Mouse (Mus musculus) Muller cell, postnatal 12 days (primary cell): Measurements from ENCODE around the gene Bnip3.
A peak's percentile ranks its signal among the peaks of the same experiment; 100 is the strongest.

ENCODE experiments used
- DNase-seq: peaks from one replicate; pipeline ENCODE4 v3.0.0-alpha.2; 2015; ENCODE audit errors: inconsistent ontology term

Bnip3 gene

DNA sequence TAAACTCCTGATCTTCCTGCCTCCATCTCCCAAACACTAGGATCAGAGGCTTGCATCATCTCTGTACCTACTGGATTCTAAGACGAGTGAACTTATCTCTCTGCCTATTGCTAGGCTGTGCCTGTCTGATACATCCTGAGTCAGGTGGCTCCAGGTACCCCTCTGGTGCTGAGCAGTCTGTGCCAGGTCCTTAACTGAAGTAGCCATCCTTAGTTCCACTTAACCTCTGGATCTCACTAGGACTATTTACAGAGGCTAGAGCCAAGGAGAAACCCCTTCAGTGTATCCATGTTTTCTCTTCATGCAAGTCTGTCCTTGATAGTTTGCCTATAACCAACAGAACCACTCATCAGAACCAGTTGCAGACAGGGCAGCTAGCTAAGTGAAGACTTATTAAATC is 2.9 kb downstream of the Bnip3 start:
- peak; percentile 17 for DNase-seq

DNA sequence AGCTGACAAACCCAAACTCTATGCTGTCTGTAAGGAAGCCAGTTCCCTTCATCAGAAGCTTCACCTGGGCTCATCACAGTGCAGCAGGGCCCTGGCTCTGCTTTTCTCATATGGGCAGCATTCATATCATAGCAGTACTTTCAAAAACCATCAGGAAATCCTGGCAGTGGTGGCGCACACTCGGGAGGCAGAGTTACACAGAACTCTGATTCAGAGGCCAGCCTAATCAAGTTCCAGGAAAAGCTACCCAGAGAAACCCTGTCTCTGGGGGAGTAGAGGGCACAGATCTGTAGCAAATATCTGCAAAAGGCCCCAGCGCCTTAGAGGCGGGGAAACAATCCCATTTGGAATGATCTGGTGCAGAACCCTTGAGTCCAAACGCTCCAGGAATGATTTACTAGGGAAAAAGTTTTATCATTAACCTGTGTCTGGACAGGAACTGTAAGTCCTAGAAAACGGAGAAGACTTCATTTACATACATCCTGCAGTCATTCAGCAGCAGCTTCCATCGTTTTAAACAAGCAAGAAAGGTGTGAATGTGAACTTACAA is 5.4 kb downstream of the Bnip3 start:
- no peak for DNase-seq

DNA sequence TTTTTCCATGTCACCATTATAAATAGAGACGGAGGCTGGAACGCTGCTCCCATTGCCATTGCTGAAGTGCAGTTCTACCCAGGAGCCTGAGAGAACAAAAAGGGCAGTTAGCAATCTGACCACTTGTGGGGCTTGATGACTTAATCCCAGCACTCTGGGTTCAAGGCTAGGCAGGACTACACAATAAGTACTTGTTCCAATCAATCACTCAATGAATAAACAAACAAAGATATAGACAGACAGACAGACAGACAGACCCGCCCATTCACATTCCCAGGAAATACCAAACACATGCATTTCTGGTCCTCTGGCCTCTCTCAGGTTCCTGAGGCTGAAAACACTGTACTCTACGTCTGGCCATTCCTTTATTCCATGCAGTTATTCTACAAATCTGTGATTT is 10.6 kb downstream of the Bnip3 start:
- no peak for DNase-seq

DNA sequence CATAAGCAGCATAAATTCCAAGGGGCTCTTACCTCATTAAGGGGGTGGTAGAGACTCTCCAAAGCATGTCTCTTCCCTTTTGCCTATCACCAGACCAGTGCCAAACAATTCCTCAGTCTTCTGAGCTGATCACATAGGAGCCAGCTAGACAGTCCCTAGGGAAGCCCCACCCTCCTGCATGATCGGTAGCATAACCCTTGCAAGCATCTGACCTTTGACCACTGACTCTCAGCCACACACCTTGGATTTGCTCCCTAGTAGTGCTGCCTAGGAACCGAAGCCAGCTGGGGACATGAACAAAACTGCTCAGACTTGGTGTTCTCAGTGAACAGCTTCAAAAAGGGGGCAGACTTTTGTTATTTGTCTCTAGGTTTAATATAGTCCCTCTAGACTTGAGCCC is 11.2 kb downstream of the Bnip3 start:
- DNase-seq: no peak

DNA sequence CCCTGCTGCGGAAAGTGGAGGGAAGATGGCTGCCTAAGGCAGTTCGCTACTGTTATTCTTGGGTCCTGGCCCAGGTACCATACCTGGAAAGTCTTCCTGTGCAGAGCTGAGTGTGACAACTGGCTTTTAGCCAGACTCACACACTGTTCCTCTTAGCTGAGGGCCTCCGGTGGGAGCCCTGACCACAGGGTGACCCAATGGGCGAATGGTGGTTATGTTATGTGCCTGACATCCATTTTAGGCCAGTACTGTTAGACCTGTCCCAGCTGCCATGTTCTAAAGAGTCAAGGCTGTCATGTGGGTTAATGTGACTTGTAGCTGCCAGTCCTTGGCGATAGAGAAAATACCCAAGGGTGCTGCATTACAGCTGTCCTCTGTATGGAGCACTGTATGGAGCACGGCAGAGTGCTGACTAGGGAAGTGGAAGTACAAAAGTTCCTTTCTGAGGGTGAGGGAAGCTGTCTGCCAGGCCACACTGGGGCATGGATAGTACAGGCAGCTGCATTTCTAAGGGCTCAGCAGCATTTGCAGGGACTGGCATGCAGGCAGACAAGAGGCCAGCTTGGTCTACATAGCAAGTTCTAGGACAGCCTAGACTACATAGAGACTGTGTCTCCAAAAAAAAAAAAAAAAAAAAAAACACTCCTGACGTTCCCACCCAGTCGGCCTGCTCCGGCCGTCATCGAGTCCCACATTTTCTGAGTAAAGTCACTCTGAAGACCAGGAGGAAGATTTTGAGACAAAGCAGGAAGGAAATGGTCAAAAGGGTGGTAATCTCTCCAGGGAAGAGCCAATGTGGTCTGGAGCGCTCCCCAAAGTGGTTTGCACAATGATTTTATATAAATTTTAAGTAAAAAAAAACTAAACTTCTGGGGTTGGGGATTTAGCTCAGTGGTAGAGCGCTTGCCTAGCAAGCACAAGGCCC is 23.7 kb downstream of the Bnip3 start:
- no peak for DNase-seq

DNA sequence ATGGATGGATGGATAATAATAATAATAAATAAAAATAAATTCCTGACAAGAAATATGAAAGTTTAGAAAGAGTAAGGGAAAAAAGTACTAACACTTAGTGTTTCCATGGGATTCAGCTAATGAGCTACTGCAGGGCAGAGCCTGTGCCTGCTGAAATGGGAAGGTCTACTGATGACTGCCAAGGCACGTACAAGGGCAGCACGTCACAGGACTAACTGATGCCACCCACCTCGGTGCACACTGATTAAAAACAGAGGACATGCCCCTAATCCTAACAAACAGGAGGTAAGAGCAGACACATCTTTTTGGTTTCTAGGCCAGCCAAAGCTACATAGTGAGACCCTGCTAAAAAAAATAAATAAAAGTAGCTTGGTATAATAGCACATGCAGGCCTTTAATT is 25.6 kb downstream of the Bnip3 start:
- DNase-seq: no peak

DNA sequence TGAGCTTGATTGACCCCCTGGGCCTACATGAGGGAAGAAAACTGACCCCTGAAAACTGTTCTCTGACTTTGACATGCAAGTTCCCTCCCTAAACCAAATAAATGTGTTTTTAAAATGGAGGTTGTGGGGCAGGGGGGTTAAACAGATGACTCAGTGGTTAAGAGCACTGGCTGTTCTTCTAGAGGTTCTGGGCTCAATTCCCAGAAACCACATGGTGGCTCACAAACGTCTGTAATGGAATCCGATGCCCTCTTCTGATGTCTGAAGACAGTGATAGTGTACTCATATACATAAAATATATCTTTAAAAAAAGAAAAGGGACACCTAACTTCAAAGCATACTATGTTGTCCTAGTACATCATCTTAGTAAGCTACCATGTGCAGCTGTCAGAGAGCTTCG is 34.3 kb downstream of the Bnip3 start:
- DNase-seq: no peak

DNA sequence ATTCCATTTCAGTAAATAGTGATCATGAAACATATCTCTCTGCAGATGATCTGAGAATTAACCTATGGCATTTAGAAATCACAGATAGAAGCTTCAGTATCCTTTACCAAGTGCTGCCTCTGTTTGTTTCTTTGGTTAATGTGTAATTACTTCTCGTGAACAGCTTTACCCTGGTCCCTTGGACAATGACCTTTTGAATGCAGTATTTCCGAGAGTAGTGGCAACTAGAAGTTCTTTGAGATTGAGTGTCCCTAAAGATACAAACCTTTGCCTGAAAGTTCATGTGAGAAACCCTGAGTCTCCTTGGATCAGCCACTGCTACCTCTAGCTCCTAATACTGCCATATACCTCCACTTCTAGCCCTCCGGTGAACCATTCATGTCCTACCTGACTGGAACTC is 36.4 kb downstream of the Bnip3 start:
- DNase-seq: no peak

DNA sequence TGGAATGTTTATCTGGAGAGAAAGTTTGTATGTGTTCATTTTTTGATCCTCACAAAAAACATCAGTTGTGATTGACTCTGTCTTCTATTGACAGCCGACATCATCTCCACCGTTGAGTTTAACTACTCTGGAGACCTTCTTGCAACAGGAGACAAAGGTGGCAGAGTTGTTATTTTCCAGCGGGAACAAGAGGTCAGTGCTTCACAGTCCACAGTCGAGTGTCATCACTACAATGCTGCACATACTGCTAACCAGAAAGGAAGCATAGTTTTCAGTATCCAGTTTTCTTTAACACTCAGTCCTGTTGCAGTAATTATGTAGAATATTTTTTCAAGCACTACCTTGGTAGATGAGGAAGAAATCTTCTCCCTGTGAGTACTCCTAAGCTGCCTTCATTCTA is 41.0 kb downstream of the Bnip3 start:
- DNase-seq: no peak

DNA sequence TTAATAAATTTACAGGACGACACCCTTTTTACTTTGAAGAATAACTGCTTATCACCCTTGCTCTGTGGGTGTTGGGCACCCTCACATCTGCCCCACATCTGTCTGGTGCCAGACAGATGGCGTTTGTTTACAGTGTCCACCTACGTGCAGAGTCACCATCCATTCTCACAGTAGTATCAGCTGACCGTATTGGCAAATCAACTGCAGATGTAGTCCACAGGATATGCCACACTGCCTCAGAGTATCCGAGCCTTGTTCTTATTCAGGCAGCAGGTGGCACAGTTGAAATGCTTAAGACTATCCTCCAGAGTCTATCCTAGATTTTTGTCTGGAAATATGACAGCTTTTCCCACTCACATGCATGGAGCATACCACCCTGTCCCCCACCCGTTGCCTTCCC is 42.0 kb downstream of the Bnip3 start:
- no peak for DNase-seq

DNA sequence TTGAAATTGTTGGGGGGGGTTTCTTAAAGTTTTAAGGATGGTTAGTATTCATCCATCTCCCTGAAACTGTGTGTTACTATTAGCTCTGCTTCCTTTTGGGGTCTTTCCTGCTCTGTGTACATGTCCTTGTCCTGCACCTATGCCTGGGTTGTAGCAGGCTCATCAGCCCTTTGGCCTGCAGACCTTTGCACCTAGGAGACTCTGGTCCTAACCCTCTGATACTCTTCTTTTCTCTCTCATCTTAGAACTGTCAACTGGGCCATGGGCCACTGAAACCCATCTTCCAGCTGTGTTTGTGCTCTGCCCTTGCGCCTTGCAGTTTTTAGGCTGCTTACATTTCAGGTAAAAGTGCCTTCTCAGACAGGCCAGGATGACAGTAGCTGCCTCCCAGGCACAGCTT is 44.5 kb downstream of the Bnip3 start:
- no peak for DNase-seq

DNA sequence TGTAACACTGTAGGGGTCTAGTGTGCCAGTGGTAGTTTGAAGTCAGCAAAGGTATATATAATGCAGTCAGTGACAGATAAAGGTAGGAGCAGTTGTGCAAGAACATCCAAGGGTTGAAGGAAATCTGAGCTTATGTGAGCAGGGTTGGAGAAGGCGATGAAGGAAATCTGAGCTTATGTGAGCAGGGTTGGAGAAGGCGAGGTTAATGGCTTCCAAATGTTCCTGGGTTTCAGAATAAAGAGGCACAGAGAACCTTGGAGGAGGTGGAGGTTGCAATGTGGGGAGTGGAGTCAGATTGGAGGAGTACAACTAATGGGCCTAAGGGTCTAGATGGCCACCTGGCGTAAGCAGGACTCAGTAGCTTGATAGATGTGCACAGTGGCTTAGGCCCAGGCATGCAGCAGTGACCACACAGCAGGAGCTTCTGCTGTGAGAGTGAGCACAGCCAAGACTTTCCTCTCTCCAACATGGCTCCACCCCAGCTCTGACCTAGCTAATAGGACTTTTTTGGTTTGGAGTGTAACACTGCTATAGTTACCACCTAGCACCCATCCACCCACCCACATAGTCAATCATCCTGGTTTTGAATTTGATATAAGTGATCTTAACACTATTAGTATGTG is 45.3 kb downstream of the Bnip3 start:
- DNase-seq: no peak

DNA sequence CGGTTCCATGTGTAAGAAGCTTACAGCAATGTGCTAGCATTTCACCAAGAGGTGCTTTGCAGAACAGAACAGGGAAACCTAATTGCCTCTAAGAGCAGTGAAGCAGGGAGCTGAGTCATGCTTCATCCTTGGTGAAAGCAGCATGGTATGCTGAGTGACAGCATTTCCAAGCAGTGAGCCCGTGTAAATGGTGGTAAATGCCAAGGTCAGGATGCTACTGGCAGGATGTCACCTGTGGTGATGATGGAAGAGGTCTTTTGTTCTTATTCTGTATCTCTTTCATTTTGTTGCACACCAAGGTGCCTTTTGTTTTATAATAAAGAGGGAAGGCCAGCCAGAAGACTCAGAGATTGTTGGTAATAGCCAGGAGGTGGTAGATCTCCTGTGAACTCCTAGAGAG is 52.6 kb downstream of the Bnip3 start:
- DNase-seq: peak; percentile 64

DNA sequence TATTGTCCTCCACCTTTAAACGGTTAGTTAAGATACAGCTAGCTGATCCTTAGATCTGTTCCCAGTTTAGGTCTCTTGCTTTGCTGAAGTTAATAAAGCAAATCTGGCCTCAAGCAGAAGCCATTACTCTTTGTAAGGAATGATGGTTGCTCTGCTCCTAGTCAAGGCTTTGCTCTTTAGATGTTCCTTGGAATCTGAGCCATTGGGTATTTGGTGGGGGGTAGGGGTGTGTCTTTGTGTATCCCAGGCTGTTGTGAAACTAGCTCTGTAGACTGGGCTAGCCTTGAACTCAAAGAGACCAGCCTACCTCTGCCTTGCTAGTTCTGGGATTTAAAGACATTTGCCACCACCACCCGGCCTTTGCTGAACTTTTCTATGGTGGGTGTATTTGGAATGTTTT is 55.1 kb downstream of the Bnip3 start:
- DNase-seq: no peak

DNA sequence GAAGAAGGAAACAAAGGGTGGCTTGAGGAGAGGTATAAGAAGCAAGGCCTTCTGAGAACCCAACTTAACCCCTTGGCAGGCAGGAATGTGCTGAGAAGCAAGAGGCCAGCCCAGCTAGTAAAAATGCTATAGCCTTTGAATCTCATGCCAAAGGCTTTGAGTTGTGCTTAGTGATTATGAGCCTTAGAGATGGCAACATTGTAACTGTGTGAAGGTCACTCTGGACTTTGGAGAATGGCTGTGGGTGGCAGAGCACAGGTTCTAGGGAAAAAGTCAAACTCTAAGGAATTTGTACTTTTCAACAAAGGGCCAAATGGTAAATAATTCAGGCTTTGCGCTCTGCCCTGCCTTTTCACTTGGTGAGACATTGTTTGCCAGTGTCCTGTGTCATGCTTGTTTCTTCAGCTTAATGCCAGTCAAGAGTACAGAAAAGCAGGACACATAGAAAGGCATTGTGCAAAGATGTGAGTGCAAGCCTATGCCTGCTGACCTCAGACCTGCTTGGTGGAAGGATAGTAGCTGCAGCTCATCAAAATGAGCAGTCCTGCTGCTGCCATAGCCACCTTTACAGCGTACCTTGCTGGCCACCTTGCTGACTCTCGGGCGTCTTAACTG is 55.8 kb downstream of the Bnip3 start:
- no peak for DNase-seq

DNA sequence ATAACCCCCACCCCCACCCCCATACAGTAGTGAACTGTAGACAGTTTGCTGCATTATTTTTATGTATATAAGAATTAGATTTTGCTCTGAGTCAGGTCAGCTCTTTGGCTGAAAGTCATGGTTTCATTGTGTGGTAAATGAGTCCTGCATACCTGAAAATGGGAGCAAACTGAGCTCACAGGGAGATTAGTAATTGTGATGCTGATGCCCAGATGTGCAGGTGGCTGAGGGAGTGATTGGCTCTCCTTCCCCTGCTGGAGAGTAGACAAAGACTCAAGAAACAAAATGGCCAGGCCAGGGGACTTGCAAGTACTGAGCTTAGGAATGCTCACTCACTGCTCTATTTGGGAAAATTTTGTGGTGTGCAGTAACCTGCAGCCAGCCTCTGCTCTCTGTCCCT is 59.2 kb downstream of the Bnip3 start:
- DNase-seq: no peak

DNA sequence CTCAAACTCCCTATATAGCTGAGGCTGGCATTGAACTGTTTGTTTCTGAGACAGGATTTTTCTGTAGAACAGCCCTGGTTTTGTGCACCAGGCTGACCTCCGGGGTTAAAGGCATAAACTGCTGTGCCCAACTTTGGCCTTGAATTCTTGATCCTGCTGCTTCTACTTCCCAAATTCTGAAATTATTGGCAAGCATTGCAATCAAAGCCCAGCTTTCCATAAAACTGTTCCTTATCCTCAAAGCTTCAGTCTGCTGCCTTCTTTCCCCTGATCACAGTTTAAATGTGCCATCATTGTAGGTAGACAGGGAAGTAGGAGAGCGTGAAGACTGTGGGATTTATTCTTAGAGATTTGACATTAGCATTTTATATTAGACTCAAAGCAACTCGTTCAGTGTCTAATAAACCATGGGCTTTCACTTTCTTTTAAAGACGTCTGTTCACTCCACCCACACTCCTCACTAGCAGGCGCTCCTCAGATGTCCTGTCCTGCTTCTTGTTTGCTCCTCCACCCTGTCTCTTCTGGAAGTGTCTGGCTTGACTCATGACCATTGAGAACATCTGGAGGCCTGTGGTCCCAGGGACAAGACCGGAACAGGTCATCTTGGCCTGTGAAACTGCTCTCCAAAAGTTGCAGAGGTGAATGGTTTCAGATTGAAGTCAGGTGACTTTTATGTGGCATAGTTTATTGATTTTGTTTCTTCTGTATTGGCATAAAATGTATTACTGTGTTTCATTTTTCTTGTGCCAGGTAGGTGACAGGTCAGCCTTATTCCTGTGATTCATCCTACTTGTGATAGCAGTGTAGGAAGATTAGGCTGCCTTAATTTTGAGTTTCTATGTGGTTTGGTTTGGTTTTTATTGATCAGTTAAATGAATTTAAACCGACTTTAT is 61.0 kb downstream of the Bnip3 start:
- DNase-seq: no peak

DNA sequence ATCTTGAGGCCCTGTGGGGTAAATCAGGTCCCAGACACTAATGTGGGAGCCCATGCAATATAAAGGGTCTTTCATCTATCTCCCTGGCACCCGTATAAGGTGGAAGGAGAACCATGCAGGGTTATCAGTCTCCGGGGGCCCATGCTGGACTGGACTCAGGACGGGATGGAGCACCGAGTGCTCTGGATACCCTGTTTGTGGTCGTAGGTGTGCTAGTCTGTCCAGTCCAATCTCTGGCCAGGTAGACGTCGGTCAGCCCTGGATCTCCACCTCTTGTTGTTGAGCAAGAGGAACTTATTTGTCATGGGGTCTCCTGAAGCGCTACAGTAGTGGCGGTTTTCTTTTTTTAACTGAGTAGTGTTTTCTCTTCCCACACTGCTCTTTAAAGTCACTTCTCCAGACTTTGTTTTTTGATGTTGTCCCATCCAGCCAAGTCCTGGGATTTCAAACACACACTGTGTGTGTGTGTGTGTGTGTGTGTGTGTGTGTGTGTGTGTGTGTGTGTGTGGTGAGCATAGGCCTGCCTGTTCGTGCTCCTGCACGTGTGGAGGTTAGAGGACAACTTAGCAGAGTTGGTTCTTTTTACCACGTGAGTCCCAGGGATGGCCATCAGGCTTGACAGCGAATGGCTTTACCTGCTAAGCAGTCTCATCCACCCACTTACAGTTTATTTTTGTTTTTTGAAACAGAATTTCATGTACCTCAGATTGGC is 61.8 kb downstream of the Bnip3 start:
- DNase-seq: no peak

DNA sequence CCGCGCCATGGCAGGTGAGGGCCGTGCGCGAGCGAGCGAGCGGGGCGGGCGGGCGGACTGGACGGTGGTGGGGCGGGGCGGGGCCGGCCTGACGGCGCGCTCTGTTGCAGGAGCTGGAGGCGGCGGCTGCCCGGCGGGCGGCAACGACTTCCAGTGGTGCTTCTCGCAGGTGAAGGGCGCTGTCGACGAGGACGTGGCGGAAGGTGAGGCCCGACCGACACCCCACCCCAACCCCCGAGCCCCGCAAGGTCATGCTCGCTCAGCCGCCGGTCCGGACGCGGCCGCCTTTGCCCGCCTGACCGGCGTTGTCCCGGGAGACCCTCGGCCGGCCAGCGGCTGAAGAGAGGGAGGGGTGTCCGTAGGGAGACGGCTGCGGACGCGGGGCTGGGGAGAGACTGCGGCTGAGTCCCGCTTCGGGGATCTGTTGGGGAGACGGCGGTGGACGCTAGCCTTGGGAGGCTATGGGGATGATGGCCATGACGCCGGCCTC is 62.8 kb downstream of the Bnip3 start:
- no peak for DNase-seq

DNA sequence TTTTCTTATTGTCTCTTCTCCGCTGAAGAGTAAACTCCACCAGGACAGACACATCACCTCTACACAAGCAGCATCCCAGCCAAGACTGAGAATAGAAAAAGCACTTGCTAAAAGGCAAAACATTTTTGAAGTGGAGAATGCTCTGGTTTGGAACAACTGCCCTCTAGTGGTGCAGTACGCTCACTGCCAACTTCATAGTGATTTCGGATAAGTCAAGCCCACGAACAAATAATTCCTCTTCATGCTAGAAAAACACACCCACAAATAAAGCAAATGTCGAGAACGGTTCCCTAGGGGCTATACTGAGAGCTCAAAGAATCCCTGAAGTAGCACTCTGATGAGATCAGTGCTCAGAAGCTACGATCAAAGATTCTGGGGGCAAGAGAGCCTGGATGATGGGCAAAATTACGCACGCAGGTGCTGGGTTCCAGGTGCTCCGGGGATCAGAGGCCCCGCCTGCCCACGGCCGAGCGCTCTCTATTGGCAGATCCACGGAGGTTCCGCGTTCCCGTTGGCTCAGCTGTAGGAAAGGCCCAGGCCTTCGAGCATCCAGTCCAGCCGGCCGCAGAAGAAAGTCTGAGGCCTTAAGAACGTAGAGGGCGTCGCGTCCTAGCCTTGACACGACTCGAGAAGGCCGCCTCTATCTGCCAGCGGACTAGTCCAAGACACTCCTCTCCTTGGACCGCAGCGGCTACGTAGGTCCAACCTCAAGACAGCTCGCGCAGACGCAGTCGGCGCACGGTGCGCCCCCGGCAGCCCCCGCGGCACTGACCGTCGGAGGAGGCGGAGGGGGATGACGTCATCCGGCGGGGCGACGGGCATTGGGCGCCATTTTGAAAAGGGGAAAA is 63.6 kb downstream of the Bnip3 start, which contains the start of the genes Ppp2r2d and Mapk1ip1:
Gene Ppp2r2d, plus strand, starts transcription at position 536 of the 848 bp plus-strand sequence.
Gene Mapk1ip1, minus strand, starts transcription at position 730 of the 848 bp plus-strand sequence.
- DNase-seq: peak; percentile 98
